Mouse (Mus musculus): ENCODE data around the gene Rtp4. TPM values are rescaled to one million over a fixed set of nuclear protein-coding genes. Genes with fewer than 3 reads are reported as not detected.

Rtp4 gene
- polyA plus RNA-seq, 1 experiment from 2014 or later = 3.9 TPM

Other genes starting within 250 kb of the Rtp4 start
- gene Rtp1, start 91.2 kb upstream of the Rtp4 start, polyA plus RNA-seq (2015; fragmentation: Nextera tagmentation; extraction: Ambion mirVana) = 0.06 and 0.10 TPM in 2 replicates
- gene Masp1, start 524 bp downstream of the Rtp4 start, polyA plus RNA-seq (2015; fragmentation: Nextera tagmentation; extraction: Ambion mirVana) = 30.0 and 34.4 TPM in 2 replicates